Comparison of ENCODE assay signal across 17 mouse cellular contexts in the genomic region with DNA sequence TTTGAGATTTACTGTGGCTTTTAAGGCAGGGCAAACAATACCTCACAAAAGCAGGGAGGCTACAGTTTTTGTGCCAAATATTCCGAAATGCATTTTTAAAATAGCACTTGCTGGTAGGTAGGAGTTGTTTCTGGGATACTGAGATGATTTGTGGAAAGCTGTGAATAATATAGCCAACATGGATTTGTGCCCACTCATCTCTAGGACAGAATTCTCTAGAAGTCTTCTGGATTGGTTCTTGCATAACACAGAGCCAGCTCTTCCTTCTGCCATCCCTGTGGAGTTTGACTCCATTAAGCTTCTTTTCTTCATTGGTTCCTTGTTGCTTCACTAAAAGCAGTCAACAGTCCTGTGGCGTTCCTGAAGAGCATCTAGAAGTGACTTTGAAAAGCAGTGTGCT.
A peak's percentile ranks its signal among the peaks of the same experiment; 100 is the strongest.
DNase-seq lines count a peak whose midpoint lies in the region; ATAC-seq lines count a peak whose summit lies in the region.
"Had no signal": no experiment of that assay in that cellular context is flagged by ENCODE, and none has a peak within 500 bp of the region (broad histone marks: within the 10 kb centered on the region; RNA-seq: fewer than 3 reads in every experiment).

No protein-coding gene starts in this region.

- peak; percentile 86 for ATAC-seq in frontal cortex, adult (ENCODE audit: low TSS enrichment)
- ATAC-seq: activated CD4-positive, CD25-positive, alpha-beta regulatory T cell, adult 4 months; forebrain, embryonic 13.5 days; forebrain, embryonic 16.5 days had no signal

- DNase-seq in frontal cortex, postnatal 14 days (ENCODE audit: low spot score in 2 of 2), result no peak
- DNase-seq in left cerebral cortex, adult 9 months (ENCODE audit: low spot score in 2 of 2), result peak; percentile 6 to 25
- no peak for DNase-seq in left cerebral cortex, adult 11 months (ENCODE audit: low spot score)
- DNase-seq in right cerebral cortex, adult 2 months (ENCODE audit: low spot score in 2 of 2), result peak; percentile 11 to 29
- DNase-seq in right cerebral cortex, postnatal 4 days, result no peak
- DNase-seq: adrenal gland, adult 8-10 months; adrenal gland, postnatal 25 days; cerebellum, adult 18-20 months; cerebellum, adult 9-10 months; cerebellum, postnatal 14 days; gastrocnemius, adult 2 months; gastrocnemius, postnatal 14 days; heart, adult 11 months had no signal

Comparison
In these comparisons a context has a peak if more than half of its experiments do, and no peak if none do; other contexts are left out.
1. DNase-seq: peak in left cerebral cortex, adult 9 months (2 of 2) and right cerebral cortex, adult 2 months (2 of 2); none in frontal cortex, postnatal 14 days (0 of 2), left cerebral cortex, adult 11 months (single experiment) and right cerebral cortex, postnatal 4 days (single experiment).